Comparison of ENCODE assay signal across 8 mouse cellular contexts in the genomic region with DNA sequence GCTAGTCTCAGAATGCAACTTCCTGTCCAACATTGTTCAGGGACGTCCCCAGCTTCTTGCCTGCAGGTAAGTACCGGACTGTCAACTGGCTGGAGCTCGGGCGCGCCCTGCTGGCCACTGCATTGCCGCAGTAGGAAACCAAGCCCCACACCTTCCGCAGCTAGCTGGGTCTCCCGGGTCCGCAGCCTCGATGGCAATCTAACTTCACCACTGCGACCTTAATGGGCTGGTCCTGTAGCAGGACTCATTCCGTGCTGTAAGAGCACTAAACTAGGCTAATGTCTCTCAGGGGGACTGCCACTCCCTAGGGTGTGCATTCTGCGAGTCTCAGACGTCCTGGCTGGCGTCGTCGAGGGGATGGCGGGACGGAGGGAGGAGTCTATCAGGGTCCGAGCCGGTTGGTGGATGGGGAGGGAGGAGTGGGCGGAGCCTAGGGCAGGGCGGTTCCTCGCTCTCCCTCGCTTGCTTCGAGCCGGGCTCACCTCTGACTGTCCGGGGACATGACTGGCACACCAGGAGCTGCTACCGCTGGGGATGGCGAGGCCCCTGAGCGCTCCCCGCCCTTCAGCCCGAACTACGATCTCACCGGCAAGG. TPM values are rescaled to one million over a fixed set of nuclear protein-coding genes. Genes with fewer than 3 reads are reported as not detected.
DNase-seq lines count a peak whose midpoint lies in the region; ATAC-seq and TF ChIP-seq lines count a peak whose summit lies in the region.

No protein-coding gene starts in this region.

- TF ChIP-seq CTCF in G1E (IDR thresholded peaks at IDR 0.05; ENCODE audit: low read depth, low read length), result peak; percentile 17; the same call in 1 of the 2 replicates
- peak; percentile 73 for TF ChIP-seq CTCF in brain, embryonic 14.5 days (IDR thresholded peaks at IDR 0.05; ENCODE audit: borderline replicate concordance, extremely low read depth, insufficient read depth, insufficient read length)

- no peaks in the 10 kb centered on the region for H3K9me3 ChIP-seq in G1E (replicated peaks)
- H3K9me3 ChIP-seq in erythroblast, embryonic 14.5 days (ENCODE audit: control insufficient read depth, low read length), result peaks cover 3% of the 10 kb centered on the region; the same call in 1 of the 2 replicates

- intact Hi-C loops in heart, postnatal 14 days (cut with DNase I), result loop anchor here (1.0 kb wide), 1 partner anchor 70 kb away; no protein-coding TSS in a partner anchor

- peak; percentile 36 for ATAC-seq in G1E (ENCODE audit: extremely low read depth, insufficient number of reproducible peaks, low FRiP score, poor library complexity, severe bottlenecking)

- no peaks in the 10 kb centered on the region for H3K36me3 ChIP-seq in G1E (replicated peaks)
- no peaks in the 10 kb centered on the region for H3K36me3 ChIP-seq in erythroblast, embryonic 14.5 days (ENCODE audit: control insufficient read depth)

- peaks cover 76% of the 10 kb centered on the region for H3K27me3 ChIP-seq in G1E (ENCODE audit: insufficient read depth, low read length)
- H3K27me3 ChIP-seq in erythroblast, embryonic 14.5 days (ENCODE audit: control insufficient read depth), result peaks cover 53% of the 10 kb centered on the region

- DNase-seq in G1E (ENCODE audit: low spot score), result no peak
- DNase-seq in brain, embryonic 14.5 days (ENCODE audit: low read depth), result peak; percentile 79
- DNase-seq in heart, postnatal 14 days, result peak; percentile 78 to 80
- DNase-seq in kidney, postnatal 4 days, result peak; percentile 88 to 91
- DNase-seq in lung, postnatal 14 days, result peak; percentile 85
- DNase-seq in retina, adult 2 months (ENCODE audit: low read depth, low spot score), result peak; percentile 53
- DNase-seq in thymus, postnatal 4 days, result peak; percentile 92

- TF ChIP-seq POLR2A in brain, embryonic 14.5 days (IDR thresholded peaks at IDR 0.05; ENCODE audit: borderline replicate concordance, extremely low read depth, insufficient read depth, insufficient read length, poor library complexity, severe bottlenecking), result no peak

- peak overlapping the region; percentile 13; the same call in 1 of the 2 replicates for H3K4me3 ChIP-seq in G1E (ENCODE audit: low read depth, low read length)
- peak overlapping the region; percentile 44 for H3K4me3 ChIP-seq in erythroblast, embryonic 14.5 days (replicated peaks)

- H3K4me1 ChIP-seq in G1E (ENCODE audit: insufficient read depth, low read depth, low read length), result peaks cover 28% of the 10 kb centered on the region
- peaks cover 10% of the 10 kb centered on the region for H3K4me1 ChIP-seq in erythroblast, embryonic 14.5 days (ENCODE audit: control insufficient read depth)

RNA-seq across cellular contexts. Expression of gene Slc9a3r1, which starts 9.3 kb away (rescaled TPM):
- total RNA-seq in G1E (2014; fragmentation: Nextera tagmentation) (57.3 and 65.0 TPM in 2 replicates), G1E (2017) (91.5 and 94.5 TPM in 2 replicates)
- 285 and 357 TPM in 2 replicates for polyA plus RNA-seq in G1E (2012)
- polyA plus RNA-seq in brain, embryonic 14.5 days (2012; rRNA removed), result 31.6 and 40.5 TPM in 2 replicates
- 1.8 and 2.1 TPM in 2 replicates for polyA plus RNA-seq in erythroblast, embryonic 14.5 days (2012)
- total RNA-seq in heart, postnatal 14 days (2021), result 10 to 100 TPM; 12.7 to 13.5 TPM

RNA-seq across cellular contexts. Expression of gene Cd300lf, which starts 20.0 kb away (rescaled TPM):
- total RNA-seq in G1E (2014; fragmentation: Nextera tagmentation) (not detected in 2 replicates), G1E (2017) (1.6 TPM in 2 replicates)
- polyA plus RNA-seq in G1E (2012), result not detected in 2 replicates
- 0.10 and 0.15 TPM in 2 replicates for polyA plus RNA-seq in brain, embryonic 14.5 days (2012; rRNA removed)
- not detected in 2 replicates for polyA plus RNA-seq in erythroblast, embryonic 14.5 days (2012)
- under 1 TPM; 0.46 to 0.69 TPM for total RNA-seq in heart, postnatal 14 days (2021)

RNA-seq across cellular contexts. Expression of gene Tmem104, which starts 33.5 kb away (rescaled TPM):
- total RNA-seq in G1E (2014; fragmentation: Nextera tagmentation) (14.7 and 17.3 TPM in 2 replicates), G1E (2017) (2.6 and 4.2 TPM in 2 replicates)
- 16.3 and 23.2 TPM in 2 replicates for polyA plus RNA-seq in G1E (2012)
- polyA plus RNA-seq in brain, embryonic 14.5 days (2012; rRNA removed), result 7.1 and 10.7 TPM in 2 replicates
- polyA plus RNA-seq in erythroblast, embryonic 14.5 days (2012), result 0.21 and 0.29 TPM in 2 replicates
- total RNA-seq in heart, postnatal 14 days (2021), result 1 to 10 TPM; 9.5 to 9.6 TPM

RNA-seq across cellular contexts. Expression of gene Nat9, which starts 33.9 kb away (rescaled TPM):
- total RNA-seq in G1E (2014; fragmentation: Nextera tagmentation) (18.0 and 21.1 TPM in 2 replicates), G1E (2017) (26.5 and 38.3 TPM in 2 replicates)
- 23.2 and 23.7 TPM in 2 replicates for polyA plus RNA-seq in G1E (2012)
- polyA plus RNA-seq in brain, embryonic 14.5 days (2012; rRNA removed), result 16.0 and 16.9 TPM in 2 replicates
- 0.99 and 1.5 TPM in 2 replicates for polyA plus RNA-seq in erythroblast, embryonic 14.5 days (2012)
- total RNA-seq in heart, postnatal 14 days (2021), result 10 to 100 TPM; 17.0 to 17.1 TPM

Comparison
In these comparisons a context has a peak if more than half of its experiments do, and no peak if none do; other contexts are left out.
1. RNA of gene Slc9a3r1, which starts 9.3 kb away (polyA plus RNA-seq): 285 to 357 TPM in G1E and 31.6 to 40.5 TPM in brain, embryonic 14.5 days; 1.8 to 2.1 TPM in erythroblast, embryonic 14.5 days; every median in the first group is over 10 times any median in the second.